Mouse (Mus musculus) cerebellum, adult 8-10 months (tissue): ENCODE data around the gene Slc16a6.
A peak's percentile ranks its signal among the peaks of the same experiment; 100 is the strongest.

Source experiments
- DNase-seq: peaks from one replicate; pipeline ENCODE4 v3.0.0; 2022

The Slc16a6 gene

GRCm38 (mm10) chr11:109444600-109444999 is 28.8 kb downstream of the Slc16a6 start:
- no peak for DNase-seq

- DNase-seq, result no peak
Measured at GRCm38 (mm10) chr11:109443468-109444263, 29.7 kb downstream of the Slc16a6 start.

GRCm38 (mm10) chr11:109442166-109442730 is 31.1 kb downstream of the Slc16a6 start:
- no peak for DNase-seq

GRCm38 (mm10) chr11:109441119-109441518 is 32.3 kb downstream of the Slc16a6 start:
- DNase-seq, result no peak

GRCm38 (mm10) chr11:109440641-109441040 is 32.8 kb downstream of the Slc16a6 start:
- no peak for DNase-seq

GRCm38 (mm10) chr11:109439829-109440340 is 33.5 kb downstream of the Slc16a6 start:
- DNase-seq, result peak; percentile 65

- no peak for DNase-seq
Measured at GRCm38 (mm10) chr11:109439209-109439608, 34.2 kb downstream of the Slc16a6 start.

- DNase-seq, result no peak
Measured at GRCm38 (mm10) chr11:109436889-109437288, 36.5 kb downstream of the Slc16a6 start.

- DNase-seq, result no peak
Measured at GRCm38 (mm10) chr11:109434233-109434798, 39.1 kb downstream of the Slc16a6 start.

- DNase-seq, result no peak
Measured at GRCm38 (mm10) chr11:109427353-109427752, 46.0 kb downstream of the Slc16a6 start.

- DNase-seq, result no peak
Measured at GRCm38 (mm10) chr11:109426272-109426586, 47.2 kb downstream of the Slc16a6 start.

- DNase-seq, result peak; percentile 100
Measured at GRCm38 (mm10) chr11:109425392-109426271, 47.8 kb downstream of the Slc16a6 start, which contains the start of gene Amz2. TSS of gene Amz2 (plus strand) at chr11:109425946.

- DNase-seq, result no peak
Measured at GRCm38 (mm10) chr11:109423294-109423693, 50.1 kb downstream of the Slc16a6 start.

- no peak for DNase-seq
Measured at GRCm38 (mm10) chr11:109422263-109422662, 51.1 kb downstream of the Slc16a6 start.

- DNase-seq, result no peak
Measured at GRCm38 (mm10) chr11:109421205-109421604, 52.2 kb downstream of the Slc16a6 start.

- no peak for DNase-seq
Measured at GRCm38 (mm10) chr11:109420567-109420962, 52.8 kb downstream of the Slc16a6 start.

- DNase-seq, result no peak
Measured at GRCm38 (mm10) chr11:109419961-109420566, 53.3 kb downstream of the Slc16a6 start.

GRCm38 (mm10) chr11:109419461-109419860 is 53.9 kb downstream of the Slc16a6 start:
- no peak for DNase-seq

GRCm38 (mm10) chr11:109417472-109418040 is 55.8 kb downstream of the Slc16a6 start:
- DNase-seq, result no peak

- no peak for DNase-seq
Measured at GRCm38 (mm10) chr11:109416709-109417420, 56.5 kb downstream of the Slc16a6 start.

- no peak for DNase-seq
Measured at GRCm38 (mm10) chr11:109414802-109415201, 58.6 kb downstream of the Slc16a6 start.
